Mouse (Mus musculus) lung, adult 18-20 months (tissue): ENCODE results near the gene Rad54l.

Experiments used
- DNase-seq, 2 experiments: peaks; one replicate each; pipeline ENCODE4 v3.0.0; 2022; ENCODE audit warnings: mixed read lengths in 2 of 2

Gene Rad54l

DNA sequence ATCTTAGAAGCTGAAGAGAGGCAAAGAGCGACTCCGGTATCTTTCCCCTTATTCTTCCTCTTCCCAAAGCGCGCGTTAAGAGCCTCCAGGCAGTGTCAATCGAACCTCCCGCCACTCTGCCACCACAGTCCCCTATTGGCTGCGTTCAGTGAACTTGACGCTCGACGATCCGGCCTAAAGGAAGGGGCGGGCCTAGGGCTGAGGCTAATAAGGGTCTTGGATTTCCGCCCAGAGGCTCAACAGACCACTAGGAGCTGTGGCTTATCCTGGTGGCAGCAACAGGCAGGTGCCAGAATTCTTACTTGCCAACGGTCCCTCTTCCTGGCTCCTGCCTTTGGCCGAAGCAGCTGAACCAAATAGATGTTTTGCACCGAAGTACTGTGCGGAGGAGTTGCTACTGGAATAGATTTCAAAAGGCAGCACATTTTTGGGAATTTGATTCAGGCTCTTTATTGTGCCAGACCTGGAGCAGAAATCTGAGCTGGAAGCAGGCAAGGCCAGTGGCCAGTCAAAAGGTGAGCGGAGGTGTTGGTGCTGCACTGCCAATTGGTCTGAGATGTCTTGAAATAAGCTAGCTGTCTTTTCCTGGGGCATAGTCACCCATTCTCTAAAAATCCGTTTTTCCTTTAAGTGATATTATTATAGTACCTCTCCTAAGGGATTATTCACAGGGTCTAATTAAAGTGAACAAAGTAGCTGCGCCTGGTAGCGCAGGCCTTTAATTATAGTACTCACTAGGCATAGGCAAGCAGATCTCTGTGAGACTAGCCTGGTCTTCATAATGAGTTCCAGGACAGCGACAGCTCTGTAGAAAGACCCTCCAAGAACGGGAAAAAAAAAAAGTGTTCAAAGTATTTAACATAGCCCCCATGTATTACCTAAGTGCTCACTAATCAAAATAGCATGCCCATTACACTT is at the start of gene Rad54l, which contains the start of gene Pomgnt1:
Rad54l (minus strand) TSS at position 89 of the 918 bp plus-strand sequence.
Pomgnt1 (plus strand) TSS at position 239 of the 918 bp plus-strand sequence.
- peak; percentile 85 to 91 for DNase-seq

DNA sequence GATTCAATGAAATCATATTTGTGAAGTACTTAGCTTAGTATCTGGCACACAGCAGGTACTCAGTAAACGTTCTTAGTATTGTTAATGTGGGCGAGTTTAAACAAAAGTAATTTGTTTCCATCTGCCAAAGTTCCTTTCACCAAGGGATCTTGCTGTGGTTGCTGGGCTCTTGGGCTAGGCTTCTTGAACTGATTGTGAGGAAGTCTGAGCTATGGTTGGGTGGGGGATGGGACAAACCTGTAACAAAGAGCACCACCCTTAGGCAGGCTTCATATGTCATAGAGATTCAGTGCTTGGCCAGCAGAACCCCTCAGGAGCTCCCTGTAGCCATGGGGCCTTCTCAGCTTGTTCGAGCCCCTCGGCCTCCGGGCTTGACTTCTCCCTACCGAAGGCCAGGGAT is 49.6 kb upstream of the Rad54l start, which contains the start of the genes 1700042G07Rik and Gm49337:
1700042G07Rik (plus strand) TSS at position 301 of the 400 bp plus-strand sequence.
Gm49337 (plus strand) TSS at position 313 of the 400 bp plus-strand sequence.
- no peak for DNase-seq

DNA sequence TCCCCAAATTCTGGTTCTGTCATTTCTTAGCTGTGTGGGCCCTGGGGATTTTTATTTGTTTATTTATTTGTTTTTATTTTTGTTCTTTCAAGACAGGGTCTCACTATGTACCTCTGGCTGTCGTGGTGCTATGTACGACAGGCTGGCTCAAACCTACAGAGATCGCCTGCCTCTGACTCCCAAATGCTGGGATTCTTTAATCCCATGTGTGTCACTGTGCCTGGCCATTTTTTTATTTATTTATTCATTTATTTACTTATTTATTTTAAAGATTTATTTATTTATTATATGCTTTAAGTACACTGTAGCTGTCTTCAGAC is 45.8 kb upstream of the Rad54l start:
- no peak for DNase-seq

DNA sequence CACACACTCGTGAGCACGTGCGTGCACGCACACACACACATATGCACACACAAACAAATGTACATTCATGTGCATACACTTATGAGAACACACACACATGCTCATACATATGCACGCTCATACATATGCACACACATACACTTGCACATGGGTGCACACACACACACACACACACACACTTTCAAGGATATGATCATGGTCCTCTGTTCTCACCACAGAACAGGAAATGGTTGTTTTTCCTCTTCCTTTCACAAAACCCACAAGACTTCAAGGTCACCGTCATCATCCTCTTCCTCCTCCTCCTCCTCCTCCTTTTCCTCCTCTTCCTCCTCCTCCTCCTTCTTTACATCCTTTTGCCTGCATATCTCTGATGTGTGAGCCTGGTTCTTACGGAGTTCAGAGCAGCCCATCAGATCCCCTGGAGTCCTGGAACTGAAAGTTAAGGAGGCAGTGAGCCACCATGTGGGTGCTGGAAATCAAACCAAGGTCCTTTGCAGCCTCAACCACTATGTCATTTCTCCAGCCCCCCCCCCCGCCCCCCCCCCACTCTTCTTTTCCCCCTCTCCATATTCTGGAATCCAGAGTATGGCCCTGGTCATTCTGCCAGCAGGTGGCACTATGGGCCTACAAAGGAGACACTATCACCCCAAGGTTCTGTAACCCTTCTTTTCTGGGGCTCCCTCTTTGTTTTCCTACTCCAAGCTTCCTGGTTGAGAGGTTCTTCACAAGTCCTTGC is 45.3 kb upstream of the Rad54l start:
- DNase-seq = peak; percentile 65 to 84

DNA sequence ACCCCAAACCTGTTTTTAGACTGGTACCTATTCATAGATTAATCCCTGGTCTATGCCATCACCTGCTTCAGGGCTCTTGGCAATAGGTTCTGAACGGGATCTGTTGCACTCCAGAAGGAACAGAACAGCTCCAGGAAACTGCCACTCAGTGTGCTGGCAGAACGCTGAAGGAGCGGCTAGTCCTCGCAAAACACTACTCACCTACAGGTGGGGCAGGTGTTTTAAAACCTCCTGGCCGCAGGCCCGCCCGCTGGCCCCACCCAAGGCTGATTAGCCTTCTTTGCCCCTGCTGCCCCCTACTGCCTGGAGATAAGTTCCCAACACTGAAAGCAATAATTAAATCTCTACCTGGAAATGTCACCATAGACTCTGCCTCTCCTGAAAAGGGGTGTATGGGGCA is 43.9 kb upstream of the Rad54l start, which contains the start of gene Tspan1:
Tspan1 (minus strand) TSS at position 198 of the 400 bp plus-strand sequence.
- DNase-seq = peak; percentile 87 to 92

DNA sequence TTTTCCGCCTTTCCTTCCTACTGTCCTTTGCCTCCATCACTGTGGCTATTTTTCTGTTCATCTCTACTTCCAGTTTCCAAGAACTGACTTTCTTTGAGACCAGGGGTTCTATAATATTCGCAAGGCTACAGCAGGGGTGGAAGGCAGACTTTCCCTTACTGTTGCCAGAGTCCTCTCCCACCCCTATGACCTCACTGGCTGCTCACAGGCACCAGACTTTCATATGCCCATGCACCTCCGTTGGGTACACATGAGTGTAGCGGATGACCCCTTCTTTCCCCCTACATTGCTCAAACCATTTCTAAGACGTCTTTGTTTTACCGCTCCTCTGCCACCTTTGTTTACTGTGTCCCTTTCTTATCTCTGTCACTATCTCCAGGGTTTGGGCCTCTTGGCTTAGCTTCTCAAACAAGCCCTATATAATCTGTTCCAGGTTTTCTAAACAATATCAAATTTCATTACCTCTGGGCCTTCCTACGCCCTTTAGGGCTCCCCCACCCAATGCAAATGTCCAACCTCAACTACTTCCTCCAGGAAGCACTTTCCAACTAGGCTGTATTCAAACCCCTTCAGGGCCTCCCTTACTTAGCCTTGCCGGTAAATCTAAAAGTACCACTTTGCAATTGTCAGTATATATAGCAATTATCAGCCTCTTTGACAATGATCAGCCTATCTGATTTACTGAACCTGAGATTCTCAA is 42.4 kb upstream of the Rad54l start:
- no peak for DNase-seq

DNA sequence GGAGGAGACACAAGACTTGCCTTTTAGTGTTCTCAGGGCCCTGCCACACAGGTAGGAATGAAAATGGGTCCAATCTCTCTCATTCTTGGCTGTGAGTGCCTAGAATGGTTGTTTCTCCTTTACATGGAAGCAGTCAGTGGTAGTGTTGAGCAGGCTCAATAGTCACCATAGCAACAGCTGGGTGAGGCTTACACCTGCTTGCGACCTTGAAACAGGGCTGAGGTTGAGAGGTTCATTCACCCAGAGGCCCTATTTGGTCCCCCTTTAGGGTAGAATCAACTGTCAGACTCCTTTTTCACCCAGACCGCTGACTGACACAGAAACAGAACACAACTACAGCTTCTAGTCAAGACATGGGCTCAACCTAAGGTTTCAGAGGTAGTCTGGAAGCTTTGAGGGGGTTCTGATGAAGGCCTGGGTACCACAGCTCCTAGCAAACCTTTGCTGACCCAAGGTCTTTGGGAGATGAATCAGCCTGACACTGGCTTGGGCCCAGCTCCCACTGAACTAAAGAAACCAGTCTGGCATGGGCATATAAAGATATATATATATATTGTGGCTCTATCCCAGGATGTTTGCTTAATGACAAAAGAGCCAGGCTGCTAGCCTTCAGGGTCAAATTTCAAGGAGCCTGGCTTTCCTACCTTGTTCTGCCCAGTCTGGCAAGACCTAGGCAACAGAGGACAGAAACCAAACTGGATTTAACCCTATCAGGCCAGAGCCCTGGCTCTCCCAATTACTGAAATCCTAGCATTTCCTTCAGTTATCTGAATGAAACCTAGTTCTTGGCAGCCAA is 41.5 kb upstream of the Rad54l start:
- DNase-seq = peak in 1 of 2 experiments; percentile 68

DNA sequence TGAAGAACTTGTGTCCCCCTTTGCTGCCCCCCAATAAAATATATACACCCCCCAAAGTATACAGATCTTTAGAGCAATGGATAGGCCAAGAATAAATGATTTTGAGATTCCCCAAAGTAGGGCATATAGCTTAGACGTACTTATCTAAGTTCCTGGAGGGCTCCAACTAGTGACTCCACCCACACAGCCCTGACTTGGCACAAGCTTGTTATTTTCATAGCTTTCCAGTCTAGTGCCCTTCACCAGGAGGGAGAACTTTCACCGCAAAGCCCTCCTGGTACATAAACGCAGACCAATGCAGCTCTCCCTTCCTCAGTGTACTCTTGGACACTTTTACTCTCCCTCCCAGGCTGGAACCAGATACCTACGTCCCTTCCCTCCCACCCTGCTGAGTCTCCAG is 38.7 kb upstream of the Rad54l start:
- peak in 1 of 2 experiments; percentile 64 for DNase-seq

DNA sequence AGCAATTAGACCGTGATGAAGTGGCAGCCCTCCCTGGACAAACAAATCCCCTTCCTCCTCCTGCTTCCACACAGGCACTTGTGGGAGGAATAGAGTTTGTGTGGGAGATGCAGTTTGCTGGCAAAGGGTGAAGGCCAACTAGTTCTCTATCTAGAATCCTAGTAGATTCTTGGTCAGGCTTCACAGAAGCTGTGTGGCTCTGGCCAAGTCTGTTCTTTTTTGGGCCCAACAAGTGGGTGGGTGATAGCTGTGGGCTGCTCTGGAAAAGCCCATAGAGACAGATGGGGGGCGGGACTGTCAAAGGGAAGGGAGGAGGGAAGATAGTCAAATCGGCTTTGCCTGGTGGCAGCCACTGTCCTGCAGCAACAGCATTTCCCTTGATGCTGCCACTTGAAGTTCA is 37.3 kb upstream of the Rad54l start:
- no peak for DNase-seq

DNA sequence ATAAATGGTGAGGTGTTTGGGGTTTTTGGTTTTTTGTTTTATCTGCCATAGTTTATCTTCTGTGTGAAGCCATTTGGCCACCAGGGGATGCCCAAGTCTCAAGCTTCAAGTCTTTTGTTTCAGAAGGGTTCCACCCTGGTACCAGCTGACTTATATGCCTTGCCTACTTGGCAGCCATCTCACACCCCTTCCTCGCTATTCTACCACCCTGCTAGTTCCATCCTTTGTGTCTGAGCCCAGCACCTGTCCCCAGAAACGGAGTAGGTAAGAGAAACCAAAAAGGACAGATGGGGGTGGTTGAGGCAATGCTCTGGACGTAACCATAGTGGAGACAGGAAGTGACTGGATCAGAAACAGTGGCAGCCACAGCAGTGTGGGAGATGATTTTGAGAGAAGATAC is 36.4 kb upstream of the Rad54l start:
- DNase-seq = peak in 1 of 2 experiments; percentile 48

DNA sequence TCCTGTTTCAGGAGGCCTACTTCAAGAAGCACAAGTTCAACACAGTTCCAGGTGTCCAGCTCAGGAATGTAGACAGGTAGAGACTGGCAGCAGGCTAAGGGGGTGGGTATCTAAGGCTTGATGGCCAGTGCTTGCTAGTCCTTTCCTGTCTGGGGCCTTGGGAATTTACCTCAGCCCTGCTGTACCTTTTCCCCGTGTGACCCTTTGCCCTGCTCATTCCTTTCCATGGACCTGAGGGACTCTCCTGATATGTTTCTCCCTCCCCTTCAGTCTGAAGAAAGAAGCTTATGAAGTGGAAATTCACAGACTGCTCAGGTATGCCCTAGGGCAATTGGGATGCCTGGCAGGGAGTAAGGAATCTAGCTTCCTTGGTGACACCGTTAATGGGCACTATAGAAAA is 34.4 kb upstream of the Rad54l start:
- no peak for DNase-seq

DNA sequence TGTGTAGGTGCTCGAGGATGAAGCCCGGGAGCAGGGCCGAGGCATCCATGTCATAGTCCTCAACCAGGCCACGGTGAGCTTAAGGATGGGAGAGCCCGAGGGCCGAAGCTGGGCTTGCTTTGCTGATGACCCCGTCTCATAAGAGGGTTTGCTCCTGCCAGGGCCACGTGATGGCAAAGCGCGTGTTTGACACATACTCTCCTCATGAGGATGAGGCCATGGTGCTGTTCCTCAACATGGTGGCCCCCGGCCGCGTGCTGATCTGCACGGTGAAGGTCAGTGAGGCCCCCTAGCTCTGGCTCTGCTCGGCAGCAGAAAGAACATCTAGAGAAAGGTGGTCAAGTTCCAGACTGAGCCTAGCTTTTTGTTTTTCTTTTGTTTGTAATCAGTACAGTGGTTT is 29.2 kb upstream of the Rad54l start:
- DNase-seq = no peak

DNA sequence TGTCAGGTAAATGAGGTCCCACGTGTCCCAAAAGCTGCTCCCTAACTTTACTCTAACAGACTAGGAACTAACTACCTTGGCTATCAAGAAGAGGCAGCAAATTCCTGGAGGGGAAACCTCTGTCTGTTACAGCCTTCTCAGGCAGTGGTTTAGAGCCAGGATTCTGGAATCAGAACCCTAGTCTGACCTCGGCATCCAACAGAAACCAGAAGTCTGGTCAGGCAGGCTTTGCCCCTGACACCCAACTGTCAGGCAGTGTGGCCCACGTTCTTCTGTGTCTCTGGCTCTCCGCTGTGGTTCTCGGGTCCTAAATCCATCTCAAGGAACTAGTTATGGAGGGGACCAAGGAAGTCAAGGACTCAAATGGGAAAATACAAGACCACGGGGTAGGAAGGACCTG is 27.7 kb upstream of the Rad54l start, which contains the start of gene Lurap1:
Lurap1 (minus strand) TSS at position 101 of the 400 bp plus-strand sequence.
- no peak for DNase-seq

DNA sequence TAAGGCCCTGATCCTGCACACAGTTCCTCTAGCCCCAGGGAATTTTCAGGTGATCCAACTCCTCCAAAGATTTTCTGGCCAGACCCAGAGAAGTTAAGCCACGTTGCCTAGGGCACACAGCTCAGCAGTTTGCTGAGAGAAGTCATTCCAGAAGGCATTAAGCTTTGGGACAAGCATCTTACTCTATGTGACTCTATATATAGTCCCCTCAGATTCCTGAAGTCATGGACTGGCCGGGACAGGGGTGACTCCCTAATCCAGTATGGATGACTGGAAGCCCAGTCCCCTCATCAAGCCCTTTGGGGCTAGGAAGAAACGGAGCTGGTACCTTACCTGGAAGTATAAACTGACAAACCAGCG is 27.4 kb upstream of the Rad54l start:
- DNase-seq = no peak

DNA sequence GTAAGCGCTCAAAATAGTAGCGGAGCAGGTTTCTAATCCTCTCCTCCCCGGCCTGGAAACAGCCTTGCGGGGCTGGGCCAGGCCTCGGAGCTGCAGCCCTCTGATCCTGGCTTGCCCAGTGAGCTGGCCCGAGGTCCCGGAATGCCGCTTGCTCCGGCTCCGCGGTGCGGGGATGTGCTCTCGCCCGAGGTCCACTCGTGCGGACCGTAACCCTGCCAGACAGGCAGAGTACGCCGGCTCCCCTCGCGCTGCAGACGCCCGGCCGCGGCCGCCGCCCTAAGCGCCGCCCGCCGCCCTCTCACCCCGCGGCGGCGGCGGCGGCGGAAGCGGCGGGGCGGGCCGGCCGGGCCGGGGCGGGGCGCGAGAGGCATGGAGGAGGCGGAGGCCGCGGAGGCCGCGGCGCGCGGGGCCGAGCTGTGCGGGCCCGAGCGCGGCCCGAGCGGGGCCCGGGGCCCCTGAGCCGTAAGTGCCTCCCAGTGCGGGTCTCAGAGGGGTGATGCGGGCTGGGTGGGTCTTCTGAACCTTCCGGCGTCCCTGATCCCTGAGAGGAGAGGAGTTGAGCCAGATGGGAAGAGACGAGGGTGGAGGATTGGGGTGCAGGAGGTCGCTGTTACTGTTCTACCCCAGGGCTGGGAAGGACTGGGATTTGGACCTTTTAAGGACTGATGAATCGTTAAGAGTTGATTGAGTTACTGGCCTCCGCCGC is 26.8 kb upstream of the Rad54l start:
- DNase-seq = peak; percentile 57 to 67

DNA sequence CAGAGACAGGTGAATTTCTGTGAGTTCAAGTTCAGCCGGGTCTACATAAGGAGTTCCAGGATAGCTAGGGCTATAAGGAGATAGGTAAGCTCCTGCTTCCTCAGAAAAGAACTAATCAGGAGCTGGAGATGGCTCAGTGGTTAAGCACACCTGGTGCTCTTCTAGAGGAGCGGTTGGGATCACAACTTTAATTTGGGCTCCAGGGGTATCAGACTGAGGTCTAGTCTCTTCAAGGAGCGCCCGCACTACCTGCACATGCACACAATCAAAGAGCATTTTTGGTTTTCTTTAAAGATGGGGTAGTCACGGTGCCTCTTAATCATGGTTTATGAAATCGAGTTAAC is 26.3 kb upstream of the Rad54l start:
- no peak for DNase-seq

DNA sequence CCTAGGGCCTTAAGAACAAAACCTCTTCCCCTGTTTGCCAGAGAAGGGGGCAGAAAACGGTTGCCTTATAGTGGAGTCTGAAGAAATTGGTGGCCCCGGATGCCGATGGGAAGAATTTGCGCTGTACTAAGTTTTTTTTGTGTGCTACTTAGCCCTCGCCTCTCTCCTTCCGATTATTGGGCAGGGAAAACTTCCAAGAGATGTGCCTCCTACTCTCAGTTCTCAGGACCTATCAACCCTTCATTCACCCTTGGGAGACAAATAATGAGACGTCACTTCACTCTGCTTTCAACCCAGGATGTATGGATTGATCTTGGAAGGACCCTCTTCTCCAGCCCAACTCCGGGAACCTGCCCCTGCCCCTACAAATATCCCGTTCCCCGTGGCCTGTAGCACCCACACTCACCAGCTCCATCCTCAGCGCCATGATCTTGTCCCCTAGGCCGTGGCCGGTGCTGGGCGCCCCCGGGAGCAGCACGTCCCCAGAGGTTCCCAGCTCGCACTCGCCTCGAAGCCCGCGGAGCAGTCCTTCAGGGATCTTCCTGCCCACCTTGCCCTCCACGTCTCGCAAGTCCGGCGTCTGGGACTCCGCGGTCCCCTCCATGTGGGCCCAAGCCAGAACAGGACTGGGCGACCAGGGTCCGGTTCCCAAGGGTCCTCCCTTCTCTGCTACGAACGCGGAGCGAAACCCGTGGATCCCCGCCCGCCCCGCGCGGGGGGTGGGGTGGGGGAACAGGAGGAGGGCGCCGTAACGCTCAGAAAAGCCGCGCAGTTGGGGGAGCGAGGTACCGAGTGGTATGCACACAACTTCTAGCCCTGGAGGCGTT is 20.6 kb upstream of the Rad54l start:
- peak; percentile 76 to 78 for DNase-seq

DNA sequence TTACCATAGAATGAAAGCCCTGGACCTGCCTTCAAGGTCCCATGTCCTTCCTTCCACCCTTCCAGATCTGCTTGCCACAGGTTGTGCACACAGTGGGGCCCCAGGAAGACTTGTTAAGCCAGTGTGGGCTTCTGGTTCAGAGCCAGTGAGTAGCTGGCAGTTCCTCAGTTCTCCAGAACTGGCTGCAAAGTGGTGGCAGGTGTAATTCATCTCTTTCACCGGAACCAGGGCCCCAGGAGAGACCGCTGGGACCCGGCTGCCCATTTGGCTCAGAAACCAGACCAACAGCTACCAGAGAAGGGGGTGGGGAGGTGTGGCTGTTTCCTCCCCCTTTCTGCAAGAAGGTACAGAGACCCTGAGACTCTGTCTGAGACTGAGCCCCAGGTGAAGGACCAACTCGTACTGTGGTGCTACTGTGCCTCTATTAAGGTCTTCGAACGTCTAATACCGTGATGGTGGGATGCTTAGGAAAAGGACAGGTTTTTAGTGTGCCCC is 19.9 kb upstream of the Rad54l start:
- DNase-seq = peak; percentile 48 to 56

DNA sequence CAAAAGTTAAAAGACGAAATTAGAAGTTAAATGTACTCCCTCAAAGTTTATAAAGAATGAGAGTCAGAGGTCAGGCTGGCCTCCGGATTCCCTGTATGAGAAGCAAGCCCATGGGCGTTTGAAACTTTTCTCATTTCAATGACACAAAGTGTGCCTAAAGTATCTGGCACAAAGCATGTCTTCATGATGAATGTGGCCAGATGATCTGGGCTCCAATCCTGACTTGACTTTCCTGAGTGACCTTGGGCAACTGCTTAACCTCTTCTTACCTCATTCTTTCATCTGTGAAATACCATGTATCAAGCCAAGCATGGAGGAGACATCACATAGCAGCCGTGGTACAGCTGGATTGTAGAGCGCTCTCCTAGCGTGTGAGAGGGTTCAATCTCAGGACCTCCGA is 18.8 kb upstream of the Rad54l start:
- no peak for DNase-seq

DNA sequence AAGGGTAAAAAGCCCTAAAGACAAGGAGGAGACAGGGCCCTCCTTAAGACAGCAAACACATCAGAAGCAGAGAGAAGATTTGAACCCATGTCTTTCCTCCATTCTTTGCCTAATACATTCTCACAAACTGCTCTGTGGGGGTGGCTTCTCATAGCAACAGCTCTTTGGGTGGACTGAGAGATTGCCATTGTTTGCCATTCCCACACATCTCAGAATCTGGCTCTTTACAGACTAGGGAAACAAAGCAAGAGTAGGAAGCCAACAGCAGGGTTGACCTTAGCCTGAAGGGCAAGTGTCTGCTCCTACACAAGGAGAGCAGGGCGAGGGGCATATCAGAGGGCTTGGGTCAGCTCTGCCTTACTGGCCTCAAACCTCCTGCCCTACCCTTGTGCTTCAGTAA is 18.2 kb upstream of the Rad54l start:
- no peak for DNase-seq
